8 mouse cellular contexts compared by ENCODE assay signal in the genomic region with DNA sequence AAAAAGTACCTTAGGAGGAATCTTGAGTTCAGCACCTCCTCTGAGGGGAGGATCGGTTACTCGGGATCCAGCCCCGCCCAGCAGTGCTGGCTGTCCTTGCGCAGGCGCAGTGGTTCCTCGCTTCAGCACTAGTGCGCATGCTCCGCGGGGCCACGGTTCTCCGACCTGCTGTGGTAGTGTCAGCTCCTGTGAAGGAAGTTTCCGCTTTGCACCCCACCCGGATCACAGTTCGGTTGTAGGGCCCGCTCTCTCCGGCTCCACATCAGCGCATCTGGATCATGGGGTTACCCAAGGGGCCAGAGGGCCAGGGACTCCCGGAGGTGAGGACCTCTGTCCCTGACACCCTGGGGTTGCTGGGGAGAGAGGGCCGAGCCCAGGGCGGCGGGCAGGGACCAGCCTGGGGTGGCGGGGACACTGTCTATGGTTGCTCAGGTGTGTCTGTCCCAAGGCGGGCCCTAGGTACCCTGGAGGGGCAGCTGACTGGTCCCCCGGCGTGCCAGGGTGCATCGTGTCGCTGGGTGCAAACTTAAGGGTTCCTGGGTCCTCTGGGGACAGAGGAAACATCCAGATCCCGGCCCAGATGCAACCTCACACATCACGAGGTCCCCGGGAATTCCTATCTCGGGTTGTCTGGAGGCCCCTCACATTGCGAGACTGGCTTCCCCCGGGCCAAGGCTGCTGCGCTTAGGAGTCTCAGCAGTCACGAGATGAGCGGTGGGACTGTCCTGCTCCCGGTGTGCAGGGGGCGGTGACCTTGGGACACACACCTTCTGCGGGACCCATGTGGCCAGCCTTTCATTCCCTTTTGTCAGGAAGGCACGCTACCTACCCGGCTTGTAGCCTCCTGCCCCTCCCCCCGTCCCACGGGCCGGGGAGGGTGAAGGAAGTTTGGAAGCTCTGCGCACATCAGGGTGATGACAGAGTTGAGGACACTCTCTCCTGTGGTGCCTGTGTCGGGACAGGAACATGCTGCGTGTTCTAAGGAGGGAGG. TPM values are rescaled to one million over a fixed set of nuclear protein-coding genes. Genes with fewer than 3 reads are reported as not detected.
DNase-seq lines count a peak whose midpoint lies in the region; ATAC-seq lines count a peak whose summit lies in the region.

A gene (plus strand): TSS at position 112 of the 991 bp plus-strand sequence.

- peak; percentile 88 for DNase-seq in c-Kit-negative CD71-positive TER-119-positive erythroid progenitor cells, embryonic 14.5 days (ENCODE audit: low read depth, low spot score)
- peak; percentile 91 for DNase-seq in fibroblast of lung, adult 2 months (ENCODE audit: low read depth)
- peak; percentile 99 for DNase-seq in kidney, postnatal 14 days
- DNase-seq in liver, embryonic 13.5 days = peak; percentile 97
- peak; percentile 100 for DNase-seq in neural tube, embryonic 10.5 days (ENCODE audit: extremely low spot score, low spot score)

- ATAC-seq in CD4-positive, CD25-positive, alpha-beta regulatory T cell, adult 4 months = peak; percentile 94
- ATAC-seq in heart, embryonic 14.5 days (ENCODE audit: insufficient number of reproducible peaks, insufficient read depth, low FRiP score, low read depth) = peak; percentile 90
- ATAC-seq in liver, embryonic 13.5 days (ENCODE audit: low read depth) = peak; percentile 95
- ATAC-seq in stomach, embryonic 16.5 days (ENCODE audit: insufficient read depth, low FRiP score) = peak; percentile 94

- peaks cover 0 to 14% of the 10 kb centered on the region in 2 experiments; a peak in 2 of 4 replicates for H3K4me1 ChIP-seq in heart, embryonic 14.5 days (ENCODE audit: control insufficient read depth in 2 of 2, insufficient read depth in 2 of 2, low read length in 2 of 2)
- H3K4me1 ChIP-seq in liver, embryonic 13.5 days (replicated peaks) = peaks cover 14% of the 10 kb centered on the region
- H3K4me1 ChIP-seq in stomach, embryonic 16.5 days (ENCODE audit: control insufficient read depth, insufficient read depth, low read length) = peaks cover 8% of the 10 kb centered on the region; the same call in 1 of the 2 replicates

- WGBS in heart, embryonic 14.5 days = under 1% methylated on average over 47 of the region's 47 CpGs
- under 1% methylated on average over 47 of the region's 47 CpGs for WGBS in liver, embryonic 13.5 days (ENCODE audit: insufficient replicate concordance)
- WGBS in stomach, embryonic 16.5 days = under 1% methylated on average over 47 of the region's 47 CpGs

- H3K4me2 ChIP-seq in heart, embryonic 14.5 days (ENCODE audit: low read length) = peak within 1 kb of the TSS; percentile 99
- peak within 1 kb of the TSS; percentile 97 for H3K4me2 ChIP-seq in liver, embryonic 13.5 days
- H3K4me2 ChIP-seq in stomach, embryonic 16.5 days (ENCODE audit: low read depth, low read length) = peak within 1 kb of the TSS; percentile 98

- peak within 1 kb of the TSS; percentile 49 to 56 for H3K27ac ChIP-seq in heart, embryonic 14.5 days (replicated peaks in 1 of 2; ENCODE audit: control insufficient read depth in 1 of 2, insufficient read depth in 1 of 2, low read depth in 2 of 2, low read length in 2 of 2)
- peak within 1 kb of the TSS; percentile 69 for H3K27ac ChIP-seq in liver, embryonic 13.5 days
- H3K27ac ChIP-seq in stomach, embryonic 16.5 days (ENCODE audit: low read length) = peak within 1 kb of the TSS; percentile 56; the same call in 1 of the 2 replicates

- H3K4me3 ChIP-seq in heart, embryonic 14.5 days (ENCODE audit: control insufficient read depth in 1 of 2, insufficient read depth in 1 of 2, low read depth in 1 of 2, low read length in 2 of 2) = peak within 1 kb of the TSS; percentile 80 to 96
- H3K4me3 ChIP-seq in liver, embryonic 13.5 days (replicated peaks) = peak within 1 kb of the TSS; percentile 74
- peak within 1 kb of the TSS; percentile 96 for H3K4me3 ChIP-seq in stomach, embryonic 16.5 days (replicated peaks; ENCODE audit: low read length)

- peaks cover 13% of the 10 kb centered on the region for H3K36me3 ChIP-seq in heart, embryonic 14.5 days (ENCODE audit: control insufficient read depth, insufficient read depth, low read length)
- H3K36me3 ChIP-seq in liver, embryonic 13.5 days = peaks cover 13% of the 10 kb centered on the region
- no peaks in the 10 kb centered on the region; the same call in none of the 2 replicates for H3K36me3 ChIP-seq in stomach, embryonic 16.5 days (ENCODE audit: control insufficient read depth, insufficient read depth, low read length)

- no peaks in the 10 kb centered on the region for H3K27me3 ChIP-seq in heart, embryonic 14.5 days (ENCODE audit: control insufficient read depth, insufficient read depth, low read length)
- no peaks in the 10 kb centered on the region for H3K27me3 ChIP-seq in liver, embryonic 13.5 days
- no peaks in the 10 kb centered on the region for H3K27me3 ChIP-seq in stomach, embryonic 16.5 days (ENCODE audit: control insufficient read depth, insufficient read depth, low read length)

- H3K9ac ChIP-seq in heart, embryonic 14.5 days (ENCODE audit: low read length) = peak within 1 kb of the TSS; percentile 87
- H3K9ac ChIP-seq in liver, embryonic 13.5 days = peak within 1 kb of the TSS; percentile 86
- H3K9ac ChIP-seq in stomach, embryonic 16.5 days (ENCODE audit: low read length) = peak within 1 kb of the TSS; percentile 95

- H3K9me3 ChIP-seq in heart, embryonic 14.5 days (ENCODE audit: control insufficient read depth, low read length) = no peaks in the 10 kb centered on the region
- no peaks in the 10 kb centered on the region for H3K9me3 ChIP-seq in liver, embryonic 13.5 days (replicated peaks)
- no peaks in the 10 kb centered on the region for H3K9me3 ChIP-seq in stomach, embryonic 16.5 days (replicated peaks; ENCODE audit: control insufficient read depth, low read length)

RNA-seq across cellular contexts. Expression of the gene that starts here (rescaled TPM):
- polyA plus RNA-seq in CD4-positive, CD25-positive, alpha-beta regulatory T cell, adult 4 months (2017; shearing (Covaris generic)) = 10 to 100 TPM; 16.1 to 17.6 TPM
- 6.4 and 8.2 TPM in 2 replicates for polyA plus RNA-seq in heart, embryonic 14.5 days (2014; fragmentation: Nextera tagmentation; extraction: Ambion mirVana)
- 3.7 TPM in 2 replicates for polyA plus RNA-seq in liver, embryonic 13.5 days (2015; fragmentation: Nextera tagmentation; extraction: Ambion mirVana)
- 11.2 and 12.6 TPM in 2 replicates for polyA plus RNA-seq in stomach, embryonic 16.5 days (2015; fragmentation: Nextera tagmentation; extraction: Ambion mirVana)

Comparison
In these comparisons a context has a peak if more than half of its experiments do, and no peak if none do; other contexts are left out.
1. Peak in every context shown above with its lines: DNase-seq, ATAC-seq, H3K4me3 ChIP-seq and H3K27ac ChIP-seq.